Mouse (Mus musculus) bone marrow macrophage, adult 2 months (primary cell): ENCODE measurements around the gene Nup54.

Experiments
- CTCF ChIP-seq: IDR thresholded peaks from 2 replicates; pipeline ENCODE4 v1.5.1; 2012; ENCODE audit warnings: low read depth, mild to moderate bottlenecking, low read length, moderate library complexity
- POLR2A ChIP-seq: IDR thresholded peaks from 2 replicates; pipeline ENCODE4 v1.6.1; 2012; ENCODE audit warnings: mild to moderate bottlenecking, low read depth, low read length, borderline replicate concordance

DNA sequence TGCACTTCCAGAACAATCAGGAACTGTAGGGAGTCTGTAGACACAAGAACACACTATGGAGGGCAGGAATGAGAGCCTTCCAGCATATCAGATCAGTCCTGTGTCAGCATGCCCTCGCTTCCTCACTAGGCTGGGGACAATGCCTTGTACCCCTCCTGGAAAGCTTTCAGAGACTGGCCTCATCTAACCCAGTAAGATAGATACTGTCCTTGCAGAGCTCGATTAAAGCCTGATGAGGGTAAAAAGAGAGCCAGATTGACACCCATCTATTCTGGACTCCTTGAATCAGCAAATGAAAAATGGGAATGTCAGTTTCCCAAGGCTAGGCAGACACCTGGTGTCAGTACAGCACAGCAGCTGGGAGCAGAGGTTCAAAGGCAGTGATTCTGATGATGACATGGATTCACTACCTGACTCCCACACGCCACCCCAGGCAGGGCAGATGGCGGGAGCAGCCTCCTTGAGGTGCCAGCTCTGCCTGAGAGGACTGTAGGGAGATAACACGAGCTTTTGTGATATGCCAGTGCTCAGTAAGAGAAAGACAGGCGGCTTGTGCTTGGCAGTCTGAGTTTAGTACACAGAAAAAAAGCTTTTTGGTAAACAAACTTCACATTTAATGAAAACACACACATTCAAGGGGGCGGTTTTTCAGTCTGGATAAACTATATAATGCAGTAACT lies 23.4 kb downstream of the Nup54 start:
- TF ChIP-seq CTCF (no peak), POLR2A (no peak)
